Mouse (Mus musculus) kidney, postnatal 0 days (tissue): ENCODE measurements around the gene Zfp428. TPM values are rescaled to one million over a fixed set of nuclear protein-coding genes. Genes with fewer than 3 reads are reported as not detected.
"Not testable (repeated sequence)": the region's sequence is repeated elsewhere in the genome, so short reads cannot be mapped to it uniquely, and the experiment has no call there.

Experiments
- ATAC-seq: fragments of 200-750 bp; cut with Nextera tagmentation; replicated peaks from 2 replicates; pipeline ENCODE4 v1.8.0; 2017; ENCODE audit warnings: low read depth, moderate number of reproducible peaks, moderate TSS enrichment, moderate library complexity; ENCODE audit not compliant: low FRiP score
- DNase-seq: peaks from one replicate; pipeline ENCODE4 v3.0.0-alpha.2; 2016; ENCODE audit warnings: low spot score
- H3K27ac ChIP-seq: fragments of 300-500 bp; sonication (generic); 2 replicates; pipeline ENCODE4 v1.5.1; 2014; ENCODE audit warnings: mild to moderate bottlenecking
- H3K27me3 ChIP-seq: fragments of 300-500 bp; sonication (generic); 2 replicates; pipeline ENCODE4 v1.6.1; 2014; ENCODE audit warnings: low read length, mixed read lengths; ENCODE audit not compliant: insufficient read depth
- H3K36me3 ChIP-seq: fragments of 300-500 bp; sonication (generic); 2 replicates; pipeline ENCODE4 v1.6.1; 2014; ENCODE audit warnings: low read length, mixed read lengths; ENCODE audit not compliant: insufficient read depth
- H3K4me1 ChIP-seq: fragments of 300-500 bp; sonication (generic); replicated peaks from 2 replicates; pipeline ENCODE4 v1.6.1; 2014; ENCODE audit warnings: antibody characterized with exemption, low read length, mixed read lengths; ENCODE audit not compliant: insufficient read depth
- H3K4me2 ChIP-seq: fragments of 300-500 bp; sonication (generic); 2 replicates; pipeline ENCODE4 v1.6.1; 2014; ENCODE audit warnings: mild to moderate bottlenecking, low read length, moderate library complexity, mixed read lengths
- H3K4me3 ChIP-seq: fragments of 300-500 bp; sonication (generic); replicated peaks from 2 replicates; pipeline ENCODE4 v1.5.1; 2014; ENCODE audit warnings: low read depth, low read length
- H3K9ac ChIP-seq: fragments of 300-500 bp; sonication (generic); 2 replicates; pipeline ENCODE4 v1.6.1; 2014; ENCODE audit warnings: low read depth, low read length
- H3K9me3 ChIP-seq: fragments of 300-500 bp; sonication (generic); replicated peaks from 2 replicates; pipeline ENCODE4 v1.6.1; 2016; ENCODE audit warnings: low read length, inconsistent platforms, mixed read lengths
- CTCF ChIP-seq: IDR thresholded peaks from 2 replicates; pipeline ENCODE4 v1.5.1; 2016; ENCODE audit warnings: antibody characterized with exemption, low read depth, mild to moderate bottlenecking, moderate library complexity
- WGBS: fragments of 180-500 bp; shearing (Covaris S2); extraction: QIAGEN DNeasy Blood & Tissue Kit; methylation state at CpG from one replicate; pipeline ENCODE4 v1.1.7; 2014; 5-methylcytosine and 5-hydroxymethylcytosine counted together
- polyA plus RNA-seq: library from polyadenylated mRNA; unstranded; fragments of >200 nt; fragmentation: Nextera tagmentation; extraction: Ambion mirVana; gene quantifications from 2 replicates; pipeline ENCODE4 v1.2.1, GENCODE M21; 2015

The Zfp428 gene
- polyA plus RNA-seq, 1 experiment from 2014 or later = 41.4 TPM

GRCm38 (mm10) chr7:24479685-24480084, 27.1 kb upstream of the Zfp428 start:
- Histone ChIP-seq H3K27ac (no peak overlapping the region), H3K9ac (no peak overlapping the region), H3K9me3 (no peaks in the 10 kb centered on the region), H3K4me2 (no peak overlapping the region), H3K27me3 (no peaks in the 10 kb centered on the region; the same call in 1 of the 2 replicates), H3K36me3 (no peaks in the 10 kb centered on the region), H3K4me3 (no peak overlapping the region), H3K4me1 (0 out of 2 replicates have a peak, but pooled peaks cover 4% of the 10 kb centered on the region)
- 95% methylated on average over 2 of the region's 2 CpGs for WGBS
- ATAC-seq (no peak), DNase-seq (no peak)
- no peak for TF ChIP-seq CTCF

- DNase-seq = no peak
- ATAC-seq = no peak
- H3K27ac ChIP-seq = no peak overlapping the region
- no peak overlapping the region for H3K9ac ChIP-seq
- no peak for TF ChIP-seq CTCF
- H3K4me3 ChIP-seq = no peak overlapping the region
- H3K9me3 ChIP-seq = no peaks in the 10 kb centered on the region
- WGBS = 52% methylated on average over 18 of the region's 18 CpGs
- no peaks in the 10 kb centered on the region; the same call in 1 of the 2 replicates for H3K27me3 ChIP-seq
- H3K4me1 ChIP-seq = 0 out of 2 replicates have a peak, but pooled peaks cover 4% of the 10 kb centered on the region
- no peak overlapping the region for H3K4me2 ChIP-seq
- no peaks in the 10 kb centered on the region for H3K36me3 ChIP-seq
Measured at GRCm38 (mm10) chr7:24480121-24480941, 26.5 kb upstream of the Zfp428 start.

- Histone ChIP-seq H3K36me3 (no peaks in the 10 kb centered on the region), H3K4me3 (peak overlapping the region; percentile 64), H3K9me3 (no peaks in the 10 kb centered on the region), H3K27ac (no peak overlapping the region), H3K9ac (peak overlapping the region; percentile 69; the same call in 1 of the 2 replicates), H3K27me3 (no peaks in the 10 kb centered on the region; the same call in 1 of the 2 replicates), H3K4me1 (0 out of 2 replicates have a peak, but pooled peaks cover 4% of the 10 kb centered on the region), H3K4me2 (peak overlapping the region; percentile 97)
- ATAC-seq (peak; percentile 14; the same call in 1 of the 2 replicates), DNase-seq (no peak)
- TF ChIP-seq CTCF = no peak
- 12% methylated on average over 14 of the region's 14 CpGs for WGBS
Measured at GRCm38 (mm10) chr7:24480986-24481473, 25.8 kb upstream of the Zfp428 start.

GRCm38 (mm10) chr7:24481474-24482207, 25.2 kb upstream of the Zfp428 start, which contains the start of gene Cadm4:
Cadm4 (plus strand) TSS chr7:24482023.
- Histone ChIP-seq H3K27me3 (no peaks in the 10 kb centered on the region; the same call in 1 of the 2 replicates), H3K4me1 (0 out of 2 replicates have a peak, but pooled peaks cover 4% of the 10 kb centered on the region), H3K4me2 (peak within 1 kb of the TSS; percentile 97), H3K36me3 (no peaks in the 10 kb centered on the region), H3K27ac (no peak within 1 kb of the TSS), H3K9me3 (no peaks in the 10 kb centered on the region), H3K4me3 (peak within 1 kb of the TSS; percentile 64), H3K9ac (peak within 1 kb of the TSS; percentile 69)
- ATAC-seq (peak; percentile 85), DNase-seq (peak; percentile 81)
- under 1% methylated on average over 76 of the region's 83 CpGs for WGBS
- no peak for TF ChIP-seq CTCF

GRCm38 (mm10) chr7:24482208-24483020, 24.4 kb upstream of the Zfp428 start:
- H3K9me3 ChIP-seq = no peaks in the 10 kb centered on the region
- no peak overlapping the region for H3K27ac ChIP-seq
- peak overlapping the region; percentile 69 for H3K9ac ChIP-seq
- no peak for TF ChIP-seq CTCF
- 2% methylated on average over 22 of the region's 38 CpGs for WGBS
- no peaks in the 10 kb centered on the region; the same call in 1 of the 2 replicates for H3K27me3 ChIP-seq
- H3K4me2 ChIP-seq = peak overlapping the region; percentile 97
- ATAC-seq (no peak), DNase-seq (no peak)
- H3K36me3 ChIP-seq = no peaks in the 10 kb centered on the region
- peak overlapping the region; percentile 64 for H3K4me3 ChIP-seq
- 0 out of 2 replicates have a peak, but pooled peaks cover 4% of the 10 kb centered on the region for H3K4me1 ChIP-seq

- H3K27me3 ChIP-seq, DNase-seq, H3K4me1 ChIP-seq, H3K9ac ChIP-seq, H3K9me3 ChIP-seq, H3K27ac ChIP-seq, H3K4me3 ChIP-seq, ATAC-seq, H3K36me3 ChIP-seq: not testable (repeated sequence)
- 0 out of 2 replicates have a peak overlapping the region, but pooled peaks have one; percentile 97 for H3K4me2 ChIP-seq
- WGBS = 39% methylated on average over 6 of the region's 6 CpGs
Measured at GRCm38 (mm10) chr7:24483291-24483690, 23.5 kb upstream of the Zfp428 start.
